Mouse (Mus musculus): Measurements from ENCODE around the gene Tulp3. TPM values are rescaled to one million over a fixed set of nuclear protein-coding genes. Genes with fewer than 3 reads are reported as not detected.
A peak's percentile ranks its signal among the peaks of the same experiment; 100 is the strongest.

The Tulp3 gene
- polyA plus RNA-seq, 1 experiment: 44.8 TPM

DNA sequence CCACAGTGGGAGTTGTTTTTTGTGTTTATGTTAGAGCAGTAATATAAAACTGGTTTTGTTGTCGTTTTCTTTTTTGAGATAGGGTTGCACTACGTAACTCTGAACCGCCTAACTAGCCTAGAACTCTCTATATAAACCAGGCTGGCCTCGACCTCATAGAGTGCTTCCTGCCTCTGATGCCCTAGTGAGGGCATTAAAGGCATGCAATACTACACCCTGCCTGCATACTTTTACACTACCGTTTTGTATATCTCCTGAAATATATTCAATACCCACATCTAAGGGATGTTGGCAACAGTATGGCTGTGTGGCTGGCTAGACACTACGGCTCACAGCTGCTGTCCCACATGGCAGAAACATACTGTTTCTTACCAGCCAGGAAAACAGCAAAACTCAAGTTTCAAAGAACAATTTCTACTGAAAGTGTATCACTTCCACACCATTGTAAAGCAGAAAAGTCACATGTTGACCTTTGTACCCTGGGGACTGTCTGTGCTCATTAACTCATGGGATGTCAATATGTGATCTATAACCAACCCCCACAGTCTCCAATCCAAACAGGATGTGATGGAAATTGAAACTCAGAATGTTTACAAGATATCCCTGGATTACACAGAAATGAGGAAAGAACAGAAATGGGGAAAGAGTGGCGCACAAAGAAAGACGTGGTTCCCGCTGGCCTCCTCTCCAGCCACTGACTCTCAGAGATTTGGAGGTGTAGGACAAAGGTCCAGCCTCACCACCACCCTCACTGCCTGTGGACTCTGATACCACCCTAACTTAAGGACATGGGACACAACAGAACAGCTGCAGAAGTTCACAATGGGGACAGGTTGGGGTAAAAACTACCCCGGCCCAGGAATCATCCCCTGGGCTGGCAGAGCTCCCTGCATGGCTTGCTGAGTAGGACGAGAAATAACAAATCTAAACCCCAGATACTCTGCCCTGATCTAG lies 78.2 kb downstream of the Tulp3 start:
- no peak for TF ChIP-seq POLR2A (IDR thresholded peaks at IDR 0.05; ENCODE audit: borderline replicate concordance, insufficient read depth, low read length)
- TF ChIP-seq CTCF (IDR thresholded peaks at IDR 0.05; ENCODE audit: borderline replicate concordance, insufficient read depth, low read depth, low read length): no peak
- 81% methylated on average over 11 of the region's 11 CpGs for WGBS
- H3K27me3 ChIP-seq (ENCODE audit: control insufficient read depth, insufficient read depth, low read length): no peaks in the 10 kb centered on the region
- peaks cover 21% of the 10 kb centered on the region for H3K4me1 ChIP-seq (ENCODE audit: control insufficient read depth, insufficient read depth, low read length)
- no peak for DNase-seq
- no peak overlapping the region for H3K27ac ChIP-seq (ENCODE audit: insufficient read depth, low read length)
- no peak overlapping the region for H3K4me3 ChIP-seq (replicated peaks; ENCODE audit: insufficient read depth, low read depth, low read length)

DNA sequence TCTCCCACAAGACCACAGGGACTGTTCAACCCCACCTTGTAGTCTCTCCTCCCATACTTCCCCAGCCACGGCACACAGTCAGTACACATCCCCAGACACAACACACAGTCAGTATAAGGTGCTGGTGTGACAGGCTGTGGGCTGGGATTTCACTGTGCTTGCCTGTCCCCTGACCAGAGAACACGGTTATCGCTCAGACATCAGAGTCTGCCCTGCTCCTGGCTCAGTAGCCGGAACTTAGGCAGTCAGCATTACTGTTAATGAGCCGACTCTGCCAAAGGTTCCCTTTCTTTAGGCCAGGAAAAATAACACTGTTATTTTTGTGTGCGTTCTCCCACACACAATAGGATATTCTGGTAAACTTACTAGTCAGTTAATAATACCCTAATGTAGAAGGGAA lies 79.3 kb downstream of the Tulp3 start:
- H3K27ac ChIP-seq (ENCODE audit: insufficient read depth, low read length): no peak overlapping the region
- no peaks in the 10 kb centered on the region for H3K27me3 ChIP-seq (ENCODE audit: control insufficient read depth, insufficient read depth, low read length)
- 71% methylated on average over 6 of the region's 6 CpGs for WGBS
- TF ChIP-seq POLR2A (IDR thresholded peaks at IDR 0.05; ENCODE audit: borderline replicate concordance, insufficient read depth, low read length) (no peak), CTCF (IDR thresholded peaks at IDR 0.05; ENCODE audit: borderline replicate concordance, insufficient read depth, low read depth, low read length) (no peak)
- DNase-seq: no peak
- H3K4me3 ChIP-seq (replicated peaks; ENCODE audit: insufficient read depth, low read depth, low read length): no peak overlapping the region
- H3K4me1 ChIP-seq (ENCODE audit: control insufficient read depth, insufficient read depth, low read length): peaks cover 21% of the 10 kb centered on the region

DNA sequence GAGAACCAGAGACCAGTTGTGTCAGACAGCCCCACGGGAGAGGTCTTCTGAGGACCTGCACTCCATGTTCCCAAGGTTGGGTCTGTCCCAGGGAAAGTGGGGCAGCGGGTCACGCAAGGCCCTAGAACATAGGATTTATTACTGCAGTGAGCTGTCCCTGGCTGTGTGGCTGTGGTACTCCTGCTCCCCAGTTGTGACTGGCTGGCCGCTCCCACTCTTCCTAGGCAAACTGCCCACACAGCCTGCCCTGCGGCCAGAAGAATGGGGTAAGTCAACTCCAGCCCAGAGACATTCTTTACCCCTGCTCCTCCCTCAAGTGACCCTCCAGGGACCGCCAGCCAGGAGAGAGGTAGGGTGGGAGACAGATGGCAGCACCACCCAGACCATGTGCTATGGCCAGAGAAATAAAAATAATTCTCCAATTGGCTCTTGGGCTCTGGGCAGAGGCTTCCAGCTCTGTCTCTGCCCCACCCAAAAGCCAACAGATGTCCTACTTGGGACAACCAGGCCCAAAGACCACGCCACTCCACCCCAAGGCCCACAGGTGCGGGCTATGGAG lies 80.1 kb downstream of the Tulp3 start:
- TF ChIP-seq POLR2A (IDR thresholded peaks at IDR 0.05; ENCODE audit: borderline replicate concordance, insufficient read depth, low read length) (no peak), CTCF (IDR thresholded peaks at IDR 0.05; ENCODE audit: borderline replicate concordance, insufficient read depth, low read depth, low read length) (no peak)
- WGBS: 55% methylated on average over 8 of the region's 8 CpGs
- Histone ChIP-seq H3K4me1 (ENCODE audit: control insufficient read depth, insufficient read depth, low read length) (peaks cover 21% of the 10 kb centered on the region), H3K27me3 (ENCODE audit: control insufficient read depth, insufficient read depth, low read length) (no peaks in the 10 kb centered on the region), H3K27ac (ENCODE audit: insufficient read depth, low read length) (no peak overlapping the region), H3K4me3 (replicated peaks; ENCODE audit: insufficient read depth, low read depth, low read length) (no peak overlapping the region)
- DNase-seq: peak in 1 of 2 experiments; percentile 20

DNA sequence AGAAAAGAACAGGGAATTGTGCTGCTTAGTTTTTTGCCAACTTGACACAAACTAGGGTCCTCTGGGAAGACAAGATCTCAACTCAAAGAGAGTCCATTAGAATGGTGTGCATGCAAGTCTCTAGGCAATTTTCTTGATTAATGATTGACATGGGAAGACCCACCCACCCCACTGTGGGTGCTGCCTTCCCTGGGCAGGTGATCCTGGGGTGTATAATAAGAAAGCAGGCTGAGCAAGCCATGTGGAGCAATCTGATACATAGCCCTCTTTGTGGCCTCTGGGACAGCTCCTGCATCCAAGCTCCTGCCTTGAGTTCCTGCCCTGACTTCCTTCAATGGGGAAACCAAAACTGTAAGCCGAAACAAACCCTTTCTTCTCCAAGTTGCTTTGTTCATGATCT lies 82.1 kb downstream of the Tulp3 start:
- TF ChIP-seq CTCF (IDR thresholded peaks at IDR 0.05; ENCODE audit: borderline replicate concordance, insufficient read depth, low read depth, low read length) (no peak), POLR2A (IDR thresholded peaks at IDR 0.05; ENCODE audit: borderline replicate concordance, insufficient read depth, low read length) (no peak)
- H3K4me1 ChIP-seq (ENCODE audit: control insufficient read depth, insufficient read depth, low read length): peaks cover 15% of the 10 kb centered on the region
- H3K27me3 ChIP-seq (ENCODE audit: control insufficient read depth, insufficient read depth, low read length): no peaks in the 10 kb centered on the region
- H3K27ac ChIP-seq (ENCODE audit: insufficient read depth, low read length): no peak overlapping the region
- DNase-seq: no peak
- 95% methylated on average over 1 of the region's 1 CpGs for WGBS
- no peak overlapping the region for H3K4me3 ChIP-seq (replicated peaks; ENCODE audit: insufficient read depth, low read depth, low read length)

DNA sequence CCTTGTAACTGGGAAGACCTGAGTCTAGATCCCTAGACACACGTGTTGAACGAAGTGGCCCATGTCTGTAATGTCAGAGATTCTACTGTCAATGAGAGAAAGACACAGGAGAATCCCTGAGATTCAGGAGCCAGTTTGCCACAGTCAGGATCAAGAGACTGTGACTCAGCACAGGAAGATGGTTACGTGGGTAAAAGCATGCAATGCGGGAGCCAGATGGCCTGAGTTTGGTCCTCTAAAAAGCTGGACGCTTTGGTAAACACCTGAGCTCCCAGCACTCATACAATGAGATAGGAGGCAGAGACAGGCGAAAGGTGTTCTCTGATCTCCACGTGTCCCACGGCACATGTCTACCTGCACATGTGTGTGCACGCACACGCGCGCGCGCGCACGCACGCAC lies 82.9 kb downstream of the Tulp3 start:
- no peak for TF ChIP-seq CTCF (IDR thresholded peaks at IDR 0.05; ENCODE audit: borderline replicate concordance, insufficient read depth, low read depth, low read length)
- TF ChIP-seq POLR2A (IDR thresholded peaks at IDR 0.05; ENCODE audit: borderline replicate concordance, insufficient read depth, low read length): no peak
- H3K27ac ChIP-seq (ENCODE audit: insufficient read depth, low read length): no peak overlapping the region
- DNase-seq: peak in 1 of 2 experiments; percentile 67
- H3K4me3 ChIP-seq (replicated peaks; ENCODE audit: insufficient read depth, low read depth, low read length): no peak overlapping the region
- WGBS: 75% methylated on average over 17 of the region's 17 CpGs
- H3K4me1 ChIP-seq (ENCODE audit: control insufficient read depth, insufficient read depth, low read length): peaks cover 15% of the 10 kb centered on the region
- H3K27me3 ChIP-seq (ENCODE audit: control insufficient read depth, insufficient read depth, low read length): no peaks in the 10 kb centered on the region

Other genes starting within 250 kb of the Tulp3 start
- 303 and 370 TPM in 2 replicates for gene Tspan9, start 212.3 kb downstream of the Tulp3 start, polyA plus RNA-seq (2012; rRNA removed)
- gene Tead4, start 55.0 kb downstream of the Tulp3 start, polyA plus RNA-seq (2012; rRNA removed): 4.7 and 5.5 TPM in 2 replicates
- gene Rhno1, start 7.1 kb upstream of the Tulp3 start, polyA plus RNA-seq (2012; rRNA removed): 11.1 and 11.9 TPM in 2 replicates
- 1.2 and 1.5 TPM in 2 replicates for gene Foxm1, start 7.1 kb upstream of the Tulp3 start, polyA plus RNA-seq (2012; rRNA removed)
- 5.4 and 8.0 TPM in 2 replicates for gene Tex52, start 19.6 kb upstream of the Tulp3 start, polyA plus RNA-seq (2012; rRNA removed)
- gene Gm44596, start 19.7 kb upstream of the Tulp3 start, polyA plus RNA-seq (2012; rRNA removed): not detected in 2 replicates
- gene Nrip2, start 43.4 kb upstream of the Tulp3 start, polyA plus RNA-seq (2012; rRNA removed): 52.2 and 59.6 TPM in 2 replicates
- gene Itfg2, start 69.1 kb upstream of the Tulp3 start, polyA plus RNA-seq (2012; rRNA removed): 48.1 and 52.5 TPM in 2 replicates
- gene Fkbp4, start 82.8 kb upstream of the Tulp3 start, polyA plus RNA-seq (2012; rRNA removed): 249 and 256 TPM in 2 replicates
- not detected in 2 replicates for gene Pzp, start 170.9 kb upstream of the Tulp3 start, polyA plus RNA-seq (2012; rRNA removed)
- 10.4 and 17.3 TPM in 2 replicates for gene A2ml1, start 225.8 kb upstream of the Tulp3 start, polyA plus RNA-seq (2012; rRNA removed)